Mouse (Mus musculus) midbrain, embryonic 12.5 days (tissue): ENCODE data around the gene Nup93. TPM values are rescaled to one million over a fixed set of nuclear protein-coding genes. Genes with fewer than 3 reads are reported as not detected.
"Not testable (repeated sequence)": the region's sequence is repeated elsewhere in the genome, so short reads cannot be mapped to it uniquely, and the experiment has no call there.

Source experiments
- ATAC-seq: fragments of 200-750 bp; cut with Nextera tagmentation; 2 replicates; pipeline ENCODE4 v1.8.0; 2017; ENCODE audit warnings: low read depth, moderate TSS enrichment, moderate library complexity; ENCODE audit not compliant: low FRiP score
- H3K27ac ChIP-seq: fragments of 300-500 bp; sonication (generic); replicated peaks from 2 replicates; pipeline ENCODE4 v1.5.1; 2016; ENCODE audit warnings: mild to moderate bottlenecking
- H3K27me3 ChIP-seq: fragments of 300-500 bp; sonication (generic); 2 replicates; pipeline ENCODE4 v1.6.1; 2016; ENCODE audit warnings: mild to moderate bottlenecking
- H3K36me3 ChIP-seq: fragments of 300-500 bp; sonication (generic); 2 replicates; pipeline ENCODE4 v1.6.1; 2016
- H3K4me1 ChIP-seq: fragments of 300-500 bp; sonication (generic); 2 replicates; pipeline ENCODE4 v1.6.1; 2016
- H3K4me2 ChIP-seq: fragments of 300-500 bp; sonication (generic); replicated peaks from 2 replicates; pipeline ENCODE4 v1.6.1; 2016; ENCODE audit warnings: mild to moderate bottlenecking, moderate library complexity
- H3K4me3 ChIP-seq: fragments of 300-500 bp; sonication (generic); 2 replicates; pipeline ENCODE4 v1.5.1; 2016; ENCODE audit warnings: mild to moderate bottlenecking
- H3K9ac ChIP-seq: fragments of 300-500 bp; sonication (generic); replicated peaks from 2 replicates; pipeline ENCODE4 v1.6.1; 2016; ENCODE audit warnings: mild to moderate bottlenecking, moderate library complexity
- H3K9me3 ChIP-seq: fragments of 300-500 bp; sonication (generic); 2 replicates; pipeline ENCODE4 v1.6.1; 2016; ENCODE audit warnings: mild to moderate bottlenecking
- WGBS: fragments of 180-500 bp; shearing (Covaris S2); methylation state at CpG from one replicate; pipeline ENCODE4 v1.1.7; 2016; 5-methylcytosine and 5-hydroxymethylcytosine counted together
- polyA plus RNA-seq: library from polyadenylated mRNA; unstranded; fragments of >200 nt; fragmentation: Nextera tagmentation; extraction: Ambion mirVana; gene quantifications from 2 replicates; pipeline ENCODE4 v1.2.1, GENCODE M21; 2016

The Nup93 gene
- 96.7 and 98.4 TPM in 2 replicates for polyA plus RNA-seq

DNA sequence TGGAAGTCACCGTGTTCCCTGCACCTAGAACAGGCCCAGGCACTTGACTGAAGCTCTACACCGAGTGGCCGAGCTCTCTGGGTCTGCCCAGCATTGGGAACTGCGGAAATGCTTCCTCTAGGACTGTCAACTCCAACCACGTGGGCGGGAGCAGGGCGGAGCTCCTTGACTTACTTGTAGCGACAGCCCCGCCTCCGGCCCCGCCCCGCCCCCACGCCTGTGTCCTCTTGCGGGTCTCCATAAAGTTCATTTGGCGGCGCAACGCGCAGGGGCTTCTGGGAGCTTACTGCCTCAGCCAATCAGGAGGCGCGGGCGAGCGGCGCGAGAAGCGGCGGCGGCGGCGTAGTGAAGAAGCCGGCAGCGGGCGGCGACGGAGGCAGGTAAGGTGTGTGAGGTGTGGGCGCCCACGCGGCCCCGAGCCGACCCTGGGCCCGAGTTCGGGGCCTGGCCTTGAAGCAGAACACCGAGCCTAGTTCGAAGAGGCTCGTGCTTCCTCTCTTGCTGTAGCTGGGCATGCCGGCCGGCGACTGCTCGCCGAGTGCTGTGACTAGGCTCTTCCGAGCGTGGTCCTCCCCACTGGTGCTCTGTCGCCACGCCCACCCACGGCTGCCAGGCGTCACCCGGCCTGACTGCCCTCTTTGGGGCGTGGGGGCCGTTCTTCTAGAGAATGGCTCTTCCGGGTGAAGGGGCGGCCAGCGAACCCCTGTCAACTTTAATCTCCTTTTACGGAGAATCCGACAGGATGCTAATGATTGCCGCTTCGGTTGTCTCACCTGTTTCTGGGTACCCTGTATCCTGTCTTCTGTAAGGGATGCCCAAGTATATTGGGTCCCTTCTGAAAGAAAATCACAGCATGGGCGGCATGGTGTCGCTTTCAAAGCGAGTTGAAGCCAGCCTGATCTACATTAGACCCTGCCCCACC, at the start of gene Nup93:
Nup93 (plus strand) TSS at position 313 of the 922 bp plus-strand sequence.
- H3K9me3 ChIP-seq = no peaks in the 10 kb centered on the region
- ATAC-seq = peak; percentile 96
- H3K9ac ChIP-seq = peak within 1 kb of the TSS; percentile 78
- H3K4me1 ChIP-seq = peaks cover 23% of the 10 kb centered on the region
- peak within 1 kb of the TSS; percentile 80 for H3K4me2 ChIP-seq
- WGBS = under 1% methylated on average over 68 of the region's 68 CpGs
- peak within 1 kb of the TSS; percentile 85 for H3K4me3 ChIP-seq
- H3K27me3 ChIP-seq = no peaks in the 10 kb centered on the region
- H3K27ac ChIP-seq = peak within 1 kb of the TSS; percentile 58; the same call in 1 of the 2 replicates
- no peaks in the 10 kb centered on the region for H3K36me3 ChIP-seq

DNA sequence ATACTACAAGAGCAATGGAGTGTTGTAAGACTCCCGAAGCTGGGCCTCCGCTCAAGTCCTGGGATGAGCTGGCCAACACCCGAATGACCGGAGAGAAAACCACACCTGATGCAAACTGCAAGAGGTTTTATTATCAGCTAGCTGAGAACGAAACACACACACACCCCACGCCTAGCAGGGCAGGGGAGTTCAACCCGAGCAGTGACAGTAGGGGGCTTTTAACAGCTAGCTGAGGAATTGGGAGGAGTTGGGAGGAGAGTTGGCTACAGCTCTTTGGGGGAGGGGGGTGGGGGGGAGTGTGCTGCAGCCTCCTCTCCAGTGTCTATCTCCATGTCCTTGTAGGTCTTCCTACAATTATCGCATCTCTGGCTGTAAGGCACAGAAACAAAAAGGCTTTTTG, 48.6 kb upstream of the Nup93 start:
- WGBS = 74% methylated on average over 8 of the region's 8 CpGs
- H3K27me3 ChIP-seq = peaks cover 29% of the 10 kb centered on the region
- not testable (repeated sequence) for H3K9me3 ChIP-seq, ATAC-seq, H3K4me3 ChIP-seq, H3K4me1 ChIP-seq, H3K36me3 ChIP-seq, H3K27ac ChIP-seq, H3K4me2 ChIP-seq, H3K9ac ChIP-seq

DNA sequence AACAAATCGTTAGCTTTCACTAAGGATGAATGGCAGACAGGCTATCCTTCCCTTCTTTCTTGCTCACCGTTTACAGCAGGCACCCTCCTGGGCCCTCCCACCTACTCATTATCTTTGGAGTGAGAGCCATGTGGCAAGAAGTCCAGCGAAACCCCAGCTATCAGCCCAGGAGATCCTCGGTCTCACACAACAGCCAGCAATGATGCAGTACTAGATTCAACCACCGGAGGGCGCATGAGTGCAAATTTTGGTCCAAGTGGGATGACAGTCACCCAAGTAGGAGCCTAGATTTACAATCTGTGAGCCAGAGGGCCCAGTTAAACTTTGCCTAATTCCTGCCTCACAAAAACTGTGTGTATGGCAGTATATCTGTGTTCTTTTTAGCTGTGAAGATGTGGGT, 47.1 kb upstream of the Nup93 start:
- 5% methylated on average over 6 of the region's 6 CpGs for WGBS
- Histone ChIP-seq H3K4me3 (no peak overlapping the region), H3K9ac (no peak overlapping the region), H3K4me1 (peaks cover 4% of the 10 kb centered on the region; the same call in 1 of the 2 replicates), H3K4me2 (no peak overlapping the region), H3K9me3 (no peaks in the 10 kb centered on the region), H3K27ac (no peak overlapping the region), H3K27me3 (peaks cover 44% of the 10 kb centered on the region), H3K36me3 (no peaks in the 10 kb centered on the region)
- 0 out of 2 replicates have a peak, but pooled peaks have one; percentile 58 for ATAC-seq

DNA sequence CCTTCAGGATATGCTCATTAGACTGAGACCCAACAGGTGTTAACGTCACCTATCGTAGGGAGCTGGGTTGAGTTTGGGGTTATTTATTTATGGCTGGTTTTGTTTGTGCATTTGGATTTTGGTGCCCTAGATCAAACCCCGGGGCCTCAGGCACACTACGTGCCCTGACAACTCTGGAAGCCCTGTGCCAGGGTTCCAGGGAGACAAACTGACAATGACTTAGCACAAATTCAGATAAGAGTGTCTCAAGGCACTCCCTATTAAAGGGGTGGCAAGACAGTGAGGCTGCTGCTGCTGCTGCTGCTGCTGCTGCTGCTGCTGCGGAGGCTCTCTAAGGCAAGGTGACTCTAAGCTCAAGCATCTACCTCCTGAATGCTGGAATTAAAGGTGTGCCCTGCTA, 44.8 kb upstream of the Nup93 start:
- H3K4me1 ChIP-seq = peaks cover 17% of the 10 kb centered on the region
- H3K4me2 ChIP-seq = no peak overlapping the region
- no peaks in the 10 kb centered on the region for H3K9me3 ChIP-seq
- WGBS = 87% methylated on average over 5 of the region's 5 CpGs
- H3K36me3 ChIP-seq = no peaks in the 10 kb centered on the region
- H3K27ac ChIP-seq = no peak overlapping the region
- no peak overlapping the region for H3K9ac ChIP-seq
- ATAC-seq = no peak
- no peak overlapping the region for H3K4me3 ChIP-seq
- peaks cover 67% of the 10 kb centered on the region for H3K27me3 ChIP-seq

DNA sequence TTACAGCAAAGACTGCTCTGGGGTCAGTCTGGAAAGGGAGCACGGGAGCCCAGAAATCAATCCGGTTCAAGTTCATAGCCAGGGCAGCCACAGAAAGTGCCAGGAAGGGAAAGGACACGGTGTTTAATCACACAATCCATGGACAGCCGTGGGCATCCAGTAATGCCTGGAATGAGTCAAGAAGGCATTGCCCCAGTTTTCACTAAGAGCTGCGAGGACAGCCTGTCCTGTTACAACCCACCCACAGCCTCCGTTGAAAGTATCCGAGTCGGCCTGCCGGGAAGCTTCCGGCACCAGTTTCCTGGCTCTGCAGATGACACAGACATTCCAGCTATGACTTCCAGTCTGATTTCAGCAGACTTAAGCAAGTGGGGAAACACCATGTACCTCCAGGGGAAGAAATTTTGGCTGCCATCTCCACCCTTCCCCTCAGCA, 43.0 kb upstream of the Nup93 start:
- Histone ChIP-seq H3K4me2 (peak overlapping the region; percentile 90; the same call in 1 of the 2 replicates), H3K36me3 (no peaks in the 10 kb centered on the region)

DNA sequence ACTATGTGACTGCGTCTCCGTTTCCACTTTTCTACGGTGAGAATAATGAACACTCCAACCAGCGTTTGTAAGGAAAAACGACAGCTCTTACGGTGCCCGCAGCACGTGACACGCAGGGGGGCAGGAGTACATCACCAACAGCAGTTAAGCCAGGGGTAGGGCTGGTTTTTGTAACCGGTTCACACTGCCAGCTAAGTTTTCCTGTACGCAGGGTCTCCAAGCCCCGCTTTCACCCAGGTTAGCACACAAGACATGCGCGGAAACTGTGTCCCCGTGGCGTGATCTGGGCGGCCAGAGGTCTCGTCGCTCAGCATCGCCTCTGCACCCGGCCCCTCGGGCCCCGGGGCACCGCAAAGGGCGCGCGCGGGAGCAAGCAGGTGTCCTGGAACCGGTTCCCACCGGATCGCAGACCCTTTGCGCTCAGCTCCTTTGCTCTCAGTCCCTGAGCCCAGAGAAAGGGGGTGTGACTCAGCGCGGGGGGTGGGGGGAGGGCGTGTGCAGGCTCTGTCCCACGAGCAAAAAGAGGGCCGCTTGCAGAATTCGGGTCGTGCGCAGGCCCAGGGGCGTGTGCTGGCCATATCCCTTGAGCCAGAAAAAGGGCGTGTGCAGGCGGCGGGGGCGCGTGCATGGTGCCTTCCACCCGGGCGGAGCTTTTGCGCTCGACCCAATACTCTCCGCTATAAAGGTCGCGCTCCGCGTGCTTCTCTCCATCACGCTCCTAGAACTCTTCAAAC, 42.1 kb upstream of the Nup93 start, which contains the start of gene Mt2:
Mt2 (plus strand) TSS at position 590 of the 734 bp plus-strand sequence.
- Histone ChIP-seq H3K4me2 (peak within 1 kb of the TSS; percentile 90), H3K4me3 (peak within 1 kb of the TSS; percentile 49), H3K36me3 (no peaks in the 10 kb centered on the region), H3K27me3 (peaks cover 93% of the 10 kb centered on the region), H3K4me1 (peaks cover 21% of the 10 kb centered on the region), H3K9me3 (no peaks in the 10 kb centered on the region), H3K27ac (no peak within 1 kb of the TSS), H3K9ac (peak within 1 kb of the TSS; percentile 47)
- WGBS = 1% methylated on average over 56 of the region's 56 CpGs
- ATAC-seq = peak; percentile 62

More for the DNA sequence above, 43.0 kb upstream of the Nup93 start:
- Histone ChIP-seq H3K4me1 (peaks cover 21% of the 10 kb centered on the region), H3K9ac (no peak overlapping the region), H3K9me3 (no peaks in the 10 kb centered on the region), H3K4me3 (0 out of 2 replicates have a peak overlapping the region, but pooled peaks have one; percentile 49), H3K27me3 (peaks cover 85% of the 10 kb centered on the region), H3K27ac (no peak overlapping the region)
- 55% methylated on average over 10 of the region's 10 CpGs for WGBS
- no peak for ATAC-seq

DNA sequence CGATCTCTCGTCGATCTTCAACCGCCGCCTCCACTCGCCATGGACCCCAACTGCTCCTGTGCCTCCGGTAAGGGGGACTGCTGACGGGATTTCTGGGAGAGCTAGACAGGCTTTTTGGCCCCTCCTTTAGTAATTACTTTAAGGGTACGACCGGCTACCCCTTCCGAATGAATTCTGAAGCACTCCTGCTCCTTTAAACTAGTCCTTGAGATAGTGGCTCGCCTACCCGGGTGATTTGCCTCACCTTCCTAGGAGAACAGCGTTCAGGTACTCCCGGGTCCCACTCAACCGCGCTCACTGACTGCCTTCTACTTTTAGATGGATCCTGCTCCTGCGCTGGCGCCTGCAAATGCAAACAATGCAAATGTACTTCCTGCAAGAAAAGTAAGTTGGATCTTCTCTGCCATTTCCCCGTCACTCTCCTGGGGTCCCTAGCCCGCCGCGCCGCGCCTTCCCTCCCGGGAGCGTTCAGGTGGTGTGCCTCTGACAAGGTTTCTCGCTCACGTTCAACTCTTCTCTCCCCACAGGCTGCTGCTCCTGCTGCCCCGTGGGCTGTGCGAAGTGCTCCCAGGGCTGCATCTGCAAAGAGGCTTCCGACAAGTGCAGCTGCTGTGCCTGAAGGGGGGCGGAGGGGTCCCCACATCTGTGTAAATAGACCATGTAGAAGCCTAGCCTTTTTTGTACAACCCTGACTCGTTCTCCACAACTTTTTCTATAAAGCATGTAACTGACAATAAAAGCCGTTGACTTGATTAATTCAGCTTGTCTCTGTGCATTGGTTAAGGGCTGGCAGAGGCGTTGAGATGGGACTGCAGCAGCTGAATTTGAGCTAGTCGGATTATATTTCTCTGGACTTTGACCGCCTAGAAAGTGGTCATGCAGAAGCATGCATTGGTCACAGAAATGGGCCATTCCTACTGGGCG, 41.3 kb upstream of the Nup93 start:
- Histone ChIP-seq H3K4me3 (peak overlapping the region; percentile 49), H3K4me1 (peaks cover 21% of the 10 kb centered on the region), H3K4me2 (peak overlapping the region; percentile 90), H3K9ac (peak overlapping the region; percentile 47), H3K27me3 (peaks cover 96% of the 10 kb centered on the region), H3K36me3 (no peaks in the 10 kb centered on the region), H3K9me3 (no peaks in the 10 kb centered on the region), H3K27ac (no peak overlapping the region)
- peak; percentile 44; the same call in 1 of the 2 replicates for ATAC-seq
- WGBS = 1% methylated on average over 39 of the region's 39 CpGs

DNA sequence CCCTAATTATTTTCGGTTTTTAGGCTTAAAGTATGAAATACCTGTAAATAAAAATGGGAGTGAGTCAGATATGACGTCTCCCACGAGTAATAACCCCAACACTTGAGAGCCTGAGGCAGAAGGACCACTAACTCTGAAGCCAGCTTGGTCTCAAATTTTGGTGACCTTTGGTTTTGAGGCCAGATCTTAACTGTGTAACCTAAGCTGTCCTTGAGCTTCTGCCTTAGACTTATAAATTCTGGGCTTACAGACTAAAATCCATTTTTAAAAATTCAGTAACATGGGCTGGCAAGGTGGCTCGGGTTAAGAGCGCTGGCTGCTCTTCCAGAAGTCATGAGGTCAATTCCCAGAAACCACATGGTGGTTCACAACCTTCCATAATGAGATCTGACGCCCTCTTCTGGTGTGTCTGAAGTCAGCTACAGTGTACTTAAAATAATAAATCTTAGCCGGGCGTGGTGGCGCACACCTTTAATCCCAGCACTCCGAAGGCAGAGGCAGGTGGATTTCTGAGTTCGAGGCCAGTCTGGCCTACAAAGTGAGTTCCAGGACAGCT, 40.4 kb upstream of the Nup93 start:
- H3K4me2 ChIP-seq = no peak overlapping the region; the same call in 1 of the 2 replicates
- H3K36me3 ChIP-seq = no peaks in the 10 kb centered on the region
- H3K9ac ChIP-seq = no peak overlapping the region
- no peak overlapping the region for H3K4me3 ChIP-seq
- H3K27me3 ChIP-seq = peaks cover 99% of the 10 kb centered on the region
- WGBS = 46% methylated on average over 11 of the region's 11 CpGs
- H3K4me1 ChIP-seq = peaks cover 24% of the 10 kb centered on the region
- no peak for ATAC-seq
- H3K27ac ChIP-seq = no peak overlapping the region
- no peaks in the 10 kb centered on the region for H3K9me3 ChIP-seq

DNA sequence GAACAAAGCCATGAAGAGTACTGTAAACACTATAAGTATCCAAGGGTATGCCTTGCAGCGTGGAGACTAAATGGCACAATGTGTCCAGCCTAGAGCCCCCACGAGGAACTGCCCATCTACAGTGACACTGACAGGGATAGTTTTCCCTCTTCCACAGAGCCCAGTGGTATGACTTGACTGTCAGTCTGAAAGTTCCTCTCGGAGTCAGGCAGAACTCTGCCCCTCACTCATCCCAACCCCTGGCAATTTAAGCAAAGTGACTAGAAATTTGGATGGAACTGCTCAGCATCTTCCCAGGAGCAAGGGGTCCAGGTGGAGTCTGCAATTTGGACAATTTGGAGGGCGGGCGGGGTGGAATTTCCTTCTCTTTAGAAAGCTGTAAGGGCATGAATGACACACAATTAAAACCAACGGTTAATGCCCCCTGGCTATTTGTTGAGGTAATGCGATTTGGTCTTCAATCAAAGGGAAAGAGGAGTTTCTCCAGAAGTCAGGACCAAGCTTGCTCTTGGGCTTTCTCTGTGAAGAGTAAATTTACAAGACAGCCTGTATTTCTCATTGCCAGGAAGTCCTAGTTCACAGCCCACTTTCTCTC, 39.6 kb upstream of the Nup93 start:
- H3K27ac ChIP-seq = no peak overlapping the region
- H3K9me3 ChIP-seq = no peaks in the 10 kb centered on the region
- no peaks in the 10 kb centered on the region for H3K36me3 ChIP-seq
- ATAC-seq = no peak
- peaks cover 32% of the 10 kb centered on the region for H3K4me1 ChIP-seq
- H3K4me3 ChIP-seq = no peak overlapping the region
- H3K27me3 ChIP-seq = peaks cover 99% of the 10 kb centered on the region
- H3K4me2 ChIP-seq = no peak overlapping the region
- WGBS = 18% methylated on average over 7 of the region's 7 CpGs
- H3K9ac ChIP-seq = no peak overlapping the region

DNA sequence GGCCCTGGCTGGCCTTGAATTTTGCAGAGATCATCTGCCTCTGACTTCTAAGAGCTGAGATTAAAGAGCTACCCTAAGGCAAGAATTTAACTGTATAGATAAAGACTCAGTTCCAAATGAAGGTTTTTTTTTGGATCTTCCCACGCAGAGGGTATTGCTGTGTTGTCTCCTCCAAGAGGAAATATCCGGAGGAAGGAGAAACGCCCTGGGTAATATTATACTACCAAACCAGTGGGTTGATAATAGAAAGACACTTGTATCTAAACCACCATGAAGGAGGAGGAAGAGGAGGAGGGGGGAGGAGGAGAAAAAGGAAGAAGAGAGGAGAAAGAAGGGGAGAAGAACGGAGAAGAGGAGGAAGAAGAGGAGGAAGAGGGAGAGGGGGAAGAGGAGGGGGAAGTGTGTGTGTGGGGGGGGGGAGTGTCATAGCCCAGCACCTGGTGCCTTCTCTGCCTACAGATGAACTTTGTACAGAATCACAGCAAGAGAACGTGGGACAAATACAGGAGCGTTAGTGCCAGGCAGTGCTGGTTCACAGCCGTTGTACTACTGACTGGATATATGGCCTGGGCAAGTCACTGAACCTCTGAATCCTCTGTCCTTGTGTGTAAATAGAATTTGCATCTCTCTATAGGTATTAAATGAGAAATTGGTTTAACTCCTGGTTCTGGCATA, 36.5 kb upstream of the Nup93 start:
- WGBS = 64% methylated on average over 7 of the region's 7 CpGs
- Histone ChIP-seq H3K4me3 (no peak overlapping the region), H3K27me3 (peaks cover 98% of the 10 kb centered on the region), H3K36me3 (no peaks in the 10 kb centered on the region), H3K9ac (no peak overlapping the region), H3K9me3 (no peaks in the 10 kb centered on the region), H3K4me1 (peaks cover 27% of the 10 kb centered on the region), H3K27ac (no peak overlapping the region), H3K4me2 (no peak overlapping the region)
- ATAC-seq = no peak
